Mouse (Mus musculus): ENCODE measurements around the gene Atp1a3. TPM values are rescaled to one million over a fixed set of nuclear protein-coding genes. Genes with fewer than 3 reads are reported as not detected.
"Not testable (repeated sequence)": the region's sequence is repeated elsewhere in the genome, so short reads cannot be mapped to it uniquely, and the experiment has no call there.

Atp1a3 gene
- 100 to 1,000 TPM in 2 of 4 experiments, 10 to 100 TPM in 2; 46.3 to 149 (median 91.8) TPM for total RNA-seq (2022)

- DNase-seq = peak; percentile 61
Observed at GRCm38 (mm10) chr7:25005421-25006065, at the start of gene Atp1a3. Gene Atp1a3 (minus strand): TSS chr7:25005958.

GRCm38 (mm10) chr7:25052587-25052986 lies 46.8 kb upstream of the Atp1a3 start:
- no peak for DNase-seq

GRCm38 (mm10) chr7:25049295-25049930 lies 43.7 kb upstream of the Atp1a3 start:
- no peak for DNase-seq

GRCm38 (mm10) chr7:25047363-25047762 lies 41.6 kb upstream of the Atp1a3 start:
- DNase-seq = peak; percentile 71

- not testable (repeated sequence) for DNase-seq
Observed at GRCm38 (mm10) chr7:25044599-25044998, 38.8 kb upstream of the Atp1a3 start.

GRCm38 (mm10) chr7:25041921-25042320 lies 36.2 kb upstream of the Atp1a3 start:
- no peak for DNase-seq

GRCm38 (mm10) chr7:25035916-25036315 lies 30.2 kb upstream of the Atp1a3 start:
- no peak for DNase-seq

- DNase-seq = no peak
Observed at GRCm38 (mm10) chr7:25034796-25035195, 29.0 kb upstream of the Atp1a3 start.

GRCm38 (mm10) chr7:25031528-25031927 lies 25.8 kb upstream of the Atp1a3 start:
- DNase-seq = no peak

GRCm38 (mm10) chr7:25030032-25030753 lies 24.4 kb upstream of the Atp1a3 start:
- DNase-seq = no peak

- no peak for DNase-seq
Observed at GRCm38 (mm10) chr7:25026452-25026851, 20.7 kb upstream of the Atp1a3 start.

- DNase-seq = no peak
Observed at GRCm38 (mm10) chr7:25025855-25026439, 20.2 kb upstream of the Atp1a3 start.

- DNase-seq = no peak
Observed at GRCm38 (mm10) chr7:25011592-25011991, 5.8 kb upstream of the Atp1a3 start.

GRCm38 (mm10) chr7:25010090-25010913 lies 4.5 kb upstream of the Atp1a3 start:
- no peak for DNase-seq

GRCm38 (mm10) chr7:25009099-25009700 lies 3.4 kb upstream of the Atp1a3 start:
- no peak for DNase-seq

- DNase-seq = peak; percentile 86
Observed at GRCm38 (mm10) chr7:25008635-25009034, 2.9 kb upstream of the Atp1a3 start.

GRCm38 (mm10) chr7:25007609-25008374 lies 2.0 kb upstream of the Atp1a3 start:
- DNase-seq = no peak

- peak; percentile 78 for DNase-seq
Observed at GRCm38 (mm10) chr7:25006586-25007364, 1.0 kb upstream of the Atp1a3 start.

GRCm38 (mm10) chr7:25006171-25006570 lies 413 bp upstream of the Atp1a3 start:
- DNase-seq = no peak

GRCm38 (mm10) chr7:25004806-25005205 lies 952 bp downstream of the Atp1a3 start:
- DNase-seq = no peak

All from adrenal gland, adult 8-10 months (tissue).